Mouse (Mus musculus) bone marrow macrophage, adult 2 months (primary cell): Measurements from ENCODE around the gene Pigv. TPM values are rescaled to one million over a fixed set of nuclear protein-coding genes. Genes with fewer than 3 reads are reported as not detected.

ENCODE experiments used
- H3K27ac ChIP-seq: 2 replicates; pipeline ENCODE4 v1.5.1; 2012; ENCODE audit warnings: low read depth, low read length; ENCODE audit not compliant: insufficient read depth
- H3K4me1 ChIP-seq: 2 replicates; pipeline ENCODE4 v1.6.1; 2012; ENCODE audit warnings: low read length; ENCODE audit not compliant: control insufficient read depth, insufficient read depth
- H3K4me3 ChIP-seq: 2 replicates; pipeline ENCODE4 v1.5.1; 2012; ENCODE audit warnings: mild to moderate bottlenecking, low read length, moderate library complexity; ENCODE audit not compliant: insufficient read depth
- CTCF ChIP-seq: IDR thresholded peaks from 2 replicates; pipeline ENCODE4 v1.5.1; 2012; ENCODE audit warnings: low read depth, mild to moderate bottlenecking, low read length, moderate library complexity
- POLR2A ChIP-seq: IDR thresholded peaks from 2 replicates; pipeline ENCODE4 v1.6.1; 2012; ENCODE audit warnings: mild to moderate bottlenecking, low read depth, low read length, borderline replicate concordance
- polyA plus RNA-seq: library from polyadenylated mRNA; stranded (reverse); fragments of >200 nt; gene quantifications from 2 replicates; pipeline ENCODE4 v1.2.4, GENCODE M21; 2012; ENCODE audit not compliant: missing spikeins, insufficient read depth, insufficient read length

The Pigv gene
- polyA plus RNA-seq, 1 experiment, result 15.5 TPM

DNA sequence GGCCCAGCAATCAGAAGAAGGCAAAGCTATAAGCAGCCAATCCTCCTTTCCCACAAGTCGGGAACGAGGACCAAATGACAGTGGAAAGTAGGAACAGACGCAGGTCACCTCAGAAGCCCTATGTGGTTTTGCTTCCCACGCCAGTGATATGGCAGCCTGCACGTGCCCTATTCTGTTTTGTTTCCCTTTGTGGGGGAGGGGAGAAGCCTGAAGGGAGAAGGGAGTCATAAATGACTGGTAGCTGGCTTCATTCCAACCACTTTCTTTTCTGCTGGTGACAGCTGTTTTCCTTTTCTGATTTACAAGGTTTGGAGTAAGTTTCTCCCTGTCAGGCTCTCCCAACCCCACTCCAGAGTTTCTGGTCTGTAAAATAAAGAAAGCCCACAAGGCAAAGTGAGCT is 17.8 kb upstream of the Pigv start:
- Histone ChIP-seq H3K4me3 (no peak overlapping the region), H3K4me1 (peaks cover 14% of the 10 kb centered on the region)
- TF ChIP-seq POLR2A, result no peak
- TF ChIP-seq CTCF, result no peak

DNA sequence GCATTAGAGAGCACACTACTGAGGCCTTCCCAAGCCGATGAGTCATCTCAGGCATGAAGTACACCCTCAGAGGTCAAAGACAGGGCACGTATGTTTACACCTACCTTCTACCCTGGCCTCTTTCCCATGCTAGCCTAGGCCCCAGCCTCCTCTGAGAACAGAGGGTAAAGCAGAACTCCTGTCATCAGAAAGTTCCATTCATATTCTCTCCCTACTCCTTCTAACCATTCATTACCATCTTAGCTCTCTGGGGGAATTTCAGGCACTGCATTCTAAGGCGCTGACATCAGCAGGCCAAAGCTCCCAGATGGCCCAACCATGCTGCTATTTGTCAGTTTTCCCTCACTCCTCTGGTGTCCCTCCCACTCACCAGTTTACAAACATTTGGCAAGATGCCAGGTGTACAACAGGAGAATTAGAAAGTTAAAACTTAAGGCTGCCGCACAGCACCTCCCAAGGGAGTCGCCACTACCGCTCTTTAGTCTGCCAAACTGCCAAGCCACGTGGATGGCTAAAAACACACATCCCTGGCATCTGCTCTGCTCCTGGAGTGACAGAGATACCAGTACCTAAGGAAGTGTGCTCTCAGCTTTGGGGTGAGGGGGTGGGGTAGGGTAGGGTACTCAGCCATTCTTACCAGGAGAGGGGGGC is 16.1 kb upstream of the Pigv start:
- no peak overlapping the region for H3K27ac ChIP-seq

More for the DNA sequence above, 17.8 kb upstream of the Pigv start:
- peak overlapping the region; percentile 21; the same call in 1 of the 2 replicates for H3K27ac ChIP-seq

GRCm38 (mm10) chr4:133687126-133687525 is 14.7 kb upstream of the Pigv start:
- H3K27ac ChIP-seq, result no peak overlapping the region
- TF ChIP-seq POLR2A (no peak), CTCF (no peak)
- no peak overlapping the region for H3K4me3 ChIP-seq
- H3K4me1 ChIP-seq, result peaks cover 14% of the 10 kb centered on the region

More for the DNA sequence above, 16.1 kb upstream of the Pigv start:
- H3K4me3 ChIP-seq, result no peak overlapping the region
- TF ChIP-seq CTCF (no peak), POLR2A (no peak)
- peaks cover 14% of the 10 kb centered on the region for H3K4me1 ChIP-seq

DNA sequence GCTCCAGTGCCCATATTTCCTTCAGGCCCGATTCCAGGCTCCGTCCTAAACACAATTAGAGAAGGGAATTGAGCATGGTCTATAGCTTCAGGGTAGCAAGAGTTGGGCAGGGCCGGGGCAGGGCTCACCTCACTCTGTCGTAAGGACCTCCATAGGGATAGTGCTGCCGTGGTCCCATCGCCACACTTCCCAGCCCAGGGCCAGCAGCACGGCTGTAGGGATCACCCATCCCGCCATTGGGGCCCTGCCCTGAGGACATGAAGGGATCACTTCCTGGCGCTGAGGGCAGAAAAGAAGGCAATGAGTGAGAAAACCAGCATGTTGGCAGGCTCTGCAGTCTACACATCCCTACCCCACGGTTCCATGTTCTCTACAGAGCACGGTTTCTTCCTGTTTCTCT is 14.1 kb upstream of the Pigv start:
- TF ChIP-seq POLR2A (no peak), CTCF (no peak)
- Histone ChIP-seq H3K27ac (no peak overlapping the region), H3K4me1 (peaks cover 14% of the 10 kb centered on the region), H3K4me3 (no peak overlapping the region)

DNA sequence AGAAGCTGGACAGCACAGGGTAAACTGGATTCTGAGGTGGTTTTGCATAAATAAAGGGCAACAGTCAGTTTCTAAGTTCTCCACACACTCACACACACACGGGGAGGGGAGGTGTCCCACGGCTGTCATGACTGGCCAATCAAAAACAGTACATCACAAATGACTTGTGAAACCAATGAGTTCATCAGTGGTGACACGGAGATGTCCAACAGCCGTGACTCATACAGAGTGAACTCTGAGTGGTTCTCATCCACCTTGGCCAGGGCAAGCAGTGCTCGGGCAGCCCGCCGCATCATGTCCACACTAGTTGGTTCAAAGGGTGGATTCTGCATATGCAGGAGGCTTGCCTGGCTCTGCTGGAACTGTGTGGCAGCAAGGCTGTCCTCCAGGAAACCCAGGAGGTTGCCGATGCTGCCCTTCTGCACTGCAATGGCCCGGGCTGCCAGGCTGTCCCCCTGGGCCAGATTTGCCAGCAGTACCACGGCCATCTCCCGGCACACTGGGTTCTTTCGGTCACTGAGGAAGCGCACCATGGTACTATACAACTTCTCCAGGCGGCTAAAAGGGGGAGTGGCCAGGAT is 7.8 kb upstream of the Pigv start:
- TF ChIP-seq POLR2A, result no peak
- TF ChIP-seq CTCF, result no peak
- H3K4me3 ChIP-seq, result no peak overlapping the region
- no peak overlapping the region for H3K27ac ChIP-seq
- H3K4me1 ChIP-seq, result peaks cover 16% of the 10 kb centered on the region

- TF ChIP-seq CTCF (no peak), POLR2A (no peak)
- H3K4me1 ChIP-seq, result peaks cover 22% of the 10 kb centered on the region
- H3K27ac ChIP-seq, result no peak overlapping the region
- no peak overlapping the region for H3K4me3 ChIP-seq
These were observed 7.2 kb upstream of the Pigv start for GRCm38 (mm10) chr4:133679629-133680028.

GRCm38 (mm10) chr4:133677266-133677665 is 4.8 kb upstream of the Pigv start:
- no peak overlapping the region for H3K4me3 ChIP-seq
- TF ChIP-seq POLR2A (no peak), CTCF (no peak)
- peaks cover 29% of the 10 kb centered on the region for H3K4me1 ChIP-seq
- H3K27ac ChIP-seq, result no peak overlapping the region

- TF ChIP-seq POLR2A, result no peak
- Histone ChIP-seq H3K4me3 (no peak overlapping the region), H3K27ac (peak overlapping the region; percentile 52; the same call in 1 of the 2 replicates), H3K4me1 (peaks cover 29% of the 10 kb centered on the region)
These were observed 3.7 kb upstream of the Pigv start for GRCm38 (mm10) chr4:133676189-133676588.

- peaks cover 32% of the 10 kb centered on the region for H3K4me1 ChIP-seq
- H3K4me3 ChIP-seq, result no peak overlapping the region
- TF ChIP-seq POLR2A (no peak), CTCF (no peak)
- H3K27ac ChIP-seq, result peak overlapping the region; percentile 52
These were observed 3.2 kb upstream of the Pigv start for GRCm38 (mm10) chr4:133675594-133676016.

DNA sequence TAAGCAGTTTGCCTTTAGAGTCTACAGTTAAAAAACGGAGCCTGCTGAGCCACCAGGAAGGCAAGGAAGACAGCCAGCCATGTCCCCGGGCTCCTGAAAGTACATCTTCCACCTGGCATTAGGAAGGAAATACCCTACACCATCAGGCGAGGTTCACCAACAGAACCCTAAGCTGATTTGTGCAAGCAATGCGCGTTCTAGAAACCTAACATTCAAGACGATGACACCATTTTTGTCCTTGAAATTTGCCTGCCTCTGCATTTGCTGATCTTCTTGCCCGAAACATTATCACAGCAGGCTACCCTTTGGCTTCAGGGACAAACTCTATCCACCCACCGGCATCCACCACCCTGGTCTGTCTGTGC is 1.9 kb upstream of the Pigv start:
- Histone ChIP-seq H3K4me1 (peaks cover 32% of the 10 kb centered on the region), H3K27ac (peak overlapping the region; percentile 73), H3K4me3 (peak overlapping the region; percentile 12)
- TF ChIP-seq CTCF, result no peak
- TF ChIP-seq POLR2A, result no peak
